Mouse (Mus musculus) CH12.LX (cell line): ENCODE measurements at regions not wholly inside any gene's neighbourhood (a gene's known extent, or its start where the extent isn't known, plus 50 kb on each side); places are given as distances from the start of the nearest gene placed in this dataset.

ENCODE experiments used
- DNase-seq: peaks from one replicate; pipeline ENCODE4 v3.0.0-alpha.2; 2013; ENCODE audit errors: extremely low read depth
- H3K27ac ChIP-seq: 2 replicates; pipeline ENCODE4 v1.5.1; 2012; ENCODE audit warnings: low read depth, mild to moderate bottlenecking, control low read depth, moderate library complexity; ENCODE audit not compliant: insufficient read depth
- H3K27me3 ChIP-seq: replicated peaks from 2 replicates; pipeline ENCODE3; 2012; ENCODE audit warnings: inconsistent platforms
- H3K36me3 ChIP-seq, 2 experiments: replicated peaks in 1 of 2; 2 replicates each; pipeline versions ENCODE3 to v1.6.1; 2012; ENCODE audit warnings: inconsistent platforms in 1 of 2, low read length in 1 of 2, mild to moderate bottlenecking in 1 of 2, mixed read lengths in 1 of 2, moderate library complexity in 1 of 2; ENCODE audit not compliant: control insufficient read depth in 1 of 2, insufficient read depth in 1 of 2
- H3K4me1 ChIP-seq, 2 experiments: 2 replicates each; pipeline ENCODE4 v1.6.1; 2012; ENCODE audit warnings: inconsistent platforms in 1 of 2, moderate library complexity in 1 of 2; ENCODE audit not compliant: insufficient read depth in 2 of 2, control insufficient read depth in 1 of 2
- H3K4me2 ChIP-seq: 2 replicates; pipeline ENCODE4 v1.6.1; 2012; ENCODE audit warnings: low read depth, mild to moderate bottlenecking, control low read depth; ENCODE audit not compliant: poor library complexity, insufficient read depth, severe bottlenecking
- H3K4me3 ChIP-seq, 3 experiments: fragments of 150-350 bp in 1 of 3; sonication (generic) in 1 of 3; replicated peaks in 1 of 3; 2 replicates each; pipeline versions ENCODE3 to v1.5.1; 2011 to 2012; ENCODE audit warnings: low read depth in 2 of 3, low read length in 2 of 3, mild to moderate bottlenecking in 2 of 3, moderate library complexity in 2 of 3, control low read depth in 1 of 3, improper control_type of control experiment in 1 of 3, inconsistent platforms in 1 of 3, mixed read lengths in 1 of 3; ENCODE audit not compliant: poor library complexity in 1 of 3
- H3K79me2 ChIP-seq: replicated peaks from 2 replicates; pipeline ENCODE4 v1.6.1; 2012; ENCODE audit warnings: mild to moderate bottlenecking, moderate library complexity; ENCODE audit not compliant: control insufficient read depth, poor library complexity, insufficient read depth, severe bottlenecking; ENCODE audit errors: extremely low read depth
- H3K9ac ChIP-seq: 2 replicates; pipeline ENCODE4 v1.6.1; 2012; ENCODE audit warnings: low read depth, mild to moderate bottlenecking, control low read depth, moderate library complexity; ENCODE audit not compliant: insufficient read depth
- H3K9me3 ChIP-seq: replicated peaks from 2 replicates; pipeline ENCODE3; 2012; ENCODE audit warnings: low read length, inconsistent platforms, mixed read lengths
- BHLHE40 ChIP-seq: IDR thresholded peaks from 2 replicates; pipeline ENCODE4 v1.6.1; 2011; ENCODE audit warnings: mild to moderate bottlenecking, low read depth, low read length, improper control_type of control experiment
- CHD1 ChIP-seq: IDR thresholded peaks from 2 replicates; pipeline ENCODE4 v1.6.1; 2012; ENCODE audit warnings: low read depth, low read length, improper control_type of control experiment, inconsistent platforms
- E2F4 ChIP-seq: IDR thresholded peaks from 2 replicates; pipeline ENCODE4 v1.6.1; 2011; ENCODE audit warnings: low read depth, low read length, improper control_type of control experiment; ENCODE audit not compliant: insufficient replicate concordance
- EP300 ChIP-seq: IDR thresholded peaks from 2 replicates; pipeline ENCODE4 v1.6.1; 2011; ENCODE audit warnings: low read length, improper control_type of control experiment
- IRF4 ChIP-seq: IDR thresholded peaks from 2 replicates; pipeline ENCODE4 v1.6.1; 2014; ENCODE audit warnings: low read depth, mild to moderate bottlenecking, inconsistent platforms, low read length, improper control_type of control experiment
- JUND ChIP-seq: conservative IDR thresholded peaks from 2 replicates; pipeline ENCODE4 v1.6.1; 2011; ENCODE audit warnings: low read depth, low read length, improper control_type of control experiment
- KAT2A ChIP-seq: IDR thresholded peaks from 2 replicates; pipeline ENCODE4 v1.6.1; 2012; ENCODE audit warnings: low read length, improper control_type of control experiment, inconsistent platforms; ENCODE audit not compliant: insufficient replicate concordance
- MAFK ChIP-seq: IDR thresholded peaks from 2 replicates; pipeline ENCODE4 v1.6.1; 2011; ENCODE audit warnings: low read length, improper control_type of control experiment; ENCODE audit not compliant: insufficient replicate concordance
- MAX ChIP-seq: IDR thresholded peaks from 2 replicates; pipeline ENCODE4 v1.6.1; 2011; ENCODE audit warnings: low read length, improper control_type of control experiment
- MAZ ChIP-seq: IDR thresholded peaks from 2 replicates; pipeline ENCODE4 v1.6.1; 2012; ENCODE audit warnings: low read depth, mild to moderate bottlenecking, inconsistent platforms, low read length, improper control_type of control experiment, moderate library complexity
- NELFE ChIP-seq: IDR thresholded peaks from 2 replicates; pipeline ENCODE4 v1.6.1; 2011; ENCODE audit warnings: low read depth, low read length, improper control_type of control experiment
- NRF1 ChIP-seq: IDR thresholded peaks from 2 replicates; pipeline ENCODE4 v1.6.1; 2014; ENCODE audit warnings: low read depth, mild to moderate bottlenecking, inconsistent platforms, low read length, improper control_type of control experiment, moderate library complexity
- POLR2A ChIP-seq: IDR thresholded peaks from 2 replicates; pipeline ENCODE4 v1.6.1; 2011; ENCODE audit warnings: low read depth, mild to moderate bottlenecking, improper control_type of control experiment, low read length
- SMC3 ChIP-seq: IDR thresholded peaks from 2 replicates; pipeline ENCODE4 v1.6.1; 2011; ENCODE audit warnings: low read depth, low read length, improper control_type of control experiment
- TCF12 ChIP-seq: IDR thresholded peaks from 2 replicates; pipeline ENCODE4 v1.6.1; 2014; ENCODE audit warnings: low read depth, mild to moderate bottlenecking, inconsistent platforms, low read length, improper control_type of control experiment
- USF1 ChIP-seq: IDR thresholded peaks from 2 replicates; pipeline ENCODE4 v1.6.1; 2014; ENCODE audit warnings: low read depth, mild to moderate bottlenecking, inconsistent platforms, low read length, improper control_type of control experiment
- USF2 ChIP-seq: conservative IDR thresholded peaks from 2 replicates; pipeline ENCODE4 v1.6.1; 2011; ENCODE audit warnings: low read depth, low read length, improper control_type of control experiment
- ZC3H11A ChIP-seq: IDR thresholded peaks from 2 replicates; pipeline ENCODE4 v1.6.1; 2012; ENCODE audit warnings: low read depth, mild to moderate bottlenecking, inconsistent platforms, low read length, improper control_type of control experiment
- ZKSCAN1 ChIP-seq: IDR thresholded peaks from 2 replicates; pipeline ENCODE4 v1.6.1; 2012; ENCODE audit warnings: low read depth, inconsistent platforms, low read length, improper control_type of control experiment, borderline replicate concordance
- ZMIZ1 ChIP-seq: IDR thresholded peaks from 2 replicates; pipeline ENCODE4 v1.6.1; 2012; ENCODE audit warnings: low read depth, mild to moderate bottlenecking, inconsistent platforms, low read length, improper control_type of control experiment
- ZNF384 ChIP-seq: IDR thresholded peaks from 2 replicates; pipeline ENCODE4 v1.6.1; 2012; ENCODE audit warnings: low read depth, low read length, improper control_type of control experiment, inconsistent platforms
- dilution Hi-C: fragments of 300-500 bp; cut with MboI; formaldehyde crosslinking; loops from 2 replicates; pipeline ENCODE4 v1.14.3; 2020; ENCODE audit warnings: low sequenced_read_pairs; ENCODE audit not compliant: extremely low pct_unique_long_range_greater_than_20kb, extremely low pct_ligation_motif_present
- in situ Hi-C: fragments of 300-500 bp; cut with MboI; formaldehyde crosslinking; loops from 3 replicates; pipeline ENCODE4 v1.14.3; 2019; ENCODE audit warnings: low sequenced_read_pairs, low pct_ligation_motif_present, low pct_unique_long_range_greater_than_20kb, mixed read lengths

- TF ChIP-seq BHLHE40 (no peak), CHD1 (no peak), MAZ (no peak), POLR2A (no peak), JUND (no peak), SMC3 (no peak), EP300 (no peak), IRF4 (no peak), ZNF384 (no peak), USF2 (no peak), ZC3H11A (no peak), E2F4 (no peak), MAFK (no peak), KAT2A (no peak), TCF12 (no peak), USF1 (no peak)
- TF ChIP-seq, all 38 proteins: peak for 0
- no peak overlapping the region for H3K4me3 ChIP-seq
These were observed 126.9 kb upstream of the Acsl4 start for GRCm38 (mm10) chrX:142517205-142517604.

GRCm38 (mm10) chrX:142521063-142521462 lies 130.7 kb upstream of the Acsl4 start:
- H3K36me3 ChIP-seq = no peaks in the 10 kb centered on the region
- no peaks in the 10 kb centered on the region for H3K27me3 ChIP-seq
- in situ Hi-C loops = no loop called here
- no peak overlapping the region for H3K27ac ChIP-seq
- no peak overlapping the region for H3K4me3 ChIP-seq
- H3K9ac ChIP-seq = no peak overlapping the region
- no peaks in the 10 kb centered on the region for H3K9me3 ChIP-seq
- TF ChIP-seq ZKSCAN1 (no peak), NELFE (no peak), MAX (no peak), ZMIZ1 (no peak), E2F4 (no peak), EP300 (no peak), MAZ (no peak), NRF1 (no peak), BHLHE40 (no peak), KAT2A (no peak), ZC3H11A (no peak), CHD1 (no peak)
- H3K4me1 ChIP-seq = no peaks in the 10 kb centered on the region
- H3K4me2 ChIP-seq = no peak overlapping the region
- no peaks in the 10 kb centered on the region for H3K79me2 ChIP-seq
- DNase-seq = no peak
- dilution Hi-C loops = no loop called here

More at GRCm38 (mm10) chrX:142517205-142517604, 126.9 kb upstream of the Acsl4 start:
- H3K27me3 ChIP-seq = no peaks in the 10 kb centered on the region
- H3K27ac ChIP-seq = no peak overlapping the region
- no peaks in the 10 kb centered on the region for H3K36me3 ChIP-seq
- H3K9ac ChIP-seq = no peak overlapping the region
- no peaks in the 10 kb centered on the region for H3K79me2 ChIP-seq
- no peak overlapping the region for H3K4me2 ChIP-seq
- H3K9me3 ChIP-seq = no peaks in the 10 kb centered on the region
- H3K4me1 ChIP-seq = no peaks in the 10 kb centered on the region
- no peak for DNase-seq
- in situ Hi-C loops = loop anchor here (5.0 kb wide), 1 partner anchor 145 kb away; no protein-coding TSS in a partner anchor
- dilution Hi-C loops = no loop called here
